Mouse (Mus musculus): ENCODE data around the gene Nucb2. TPM values are rescaled to one million over a fixed set of nuclear protein-coding genes. Genes with fewer than 3 reads are reported as not detected.
A peak's percentile ranks its signal among the peaks of the same experiment; 100 is the strongest.

The Nucb2 gene
- polyA plus RNA-seq, 1 experiment from 2014 or later: 49.9 TPM

- ATAC-seq (0 out of 2 replicates have a peak, but pooled peaks have one; percentile 30), DNase-seq (ENCODE audit: low spot score) (peak; percentile 44)
- Histone ChIP-seq H3K9me3 (ENCODE audit: low read length) (no peaks in the 10 kb centered on the region), H3K4me1 (ENCODE audit: insufficient read depth, low read depth, low read length) (no peaks in the 10 kb centered on the region), H3K4me3 (ENCODE audit: low read depth, low read length) (no peak overlapping the region), H3K4me2 (replicated peaks; ENCODE audit: low read depth, low read length) (no peak overlapping the region), H3K9ac (replicated peaks; ENCODE audit: low read depth) (no peak overlapping the region), H3K27ac (ENCODE audit: low read length) (no peak overlapping the region), H3K36me3 (ENCODE audit: insufficient read depth, low read length) (peaks cover 39% of the 10 kb centered on the region; the same call in 1 of the 2 replicates), H3K27me3 (replicated peaks; ENCODE audit: insufficient read depth, low read length) (no peaks in the 10 kb centered on the region)
- TF ChIP-seq EP300 (IDR thresholded peaks at IDR 0.05) (no peak), CTCF (IDR thresholded peaks at IDR 0.05) (no peak)
- 63% methylated on average over 4 of the region's 4 CpGs for WGBS
Observed at GRCm38 (mm10) chr7:116529793-116530192, 25.6 kb downstream of the Nucb2 start.

GRCm38 (mm10) chr7:116530470-116530869 lies 26.3 kb downstream of the Nucb2 start:
- Histone ChIP-seq H3K4me2 (replicated peaks; ENCODE audit: low read depth, low read length) (no peak overlapping the region), H3K4me1 (ENCODE audit: insufficient read depth, low read depth, low read length) (no peaks in the 10 kb centered on the region), H3K4me3 (ENCODE audit: low read depth, low read length) (no peak overlapping the region), H3K27me3 (replicated peaks; ENCODE audit: insufficient read depth, low read length) (no peaks in the 10 kb centered on the region), H3K9me3 (ENCODE audit: low read length) (no peaks in the 10 kb centered on the region), H3K27ac (ENCODE audit: low read length) (no peak overlapping the region), H3K36me3 (ENCODE audit: insufficient read depth, low read length) (peaks cover 39% of the 10 kb centered on the region; the same call in 1 of the 2 replicates), H3K9ac (replicated peaks; ENCODE audit: low read depth) (no peak overlapping the region)
- WGBS: 86% methylated on average over 5 of the region's 5 CpGs
- DNase-seq (ENCODE audit: low spot score) (no peak), ATAC-seq (no peak)
- TF ChIP-seq CTCF (IDR thresholded peaks at IDR 0.05) (no peak), EP300 (IDR thresholded peaks at IDR 0.05) (no peak)

GRCm38 (mm10) chr7:116531311-116531710 lies 27.1 kb downstream of the Nucb2 start:
- WGBS: 79% methylated on average over 4 of the region's 4 CpGs
- no peaks in the 10 kb centered on the region for H3K4me1 ChIP-seq (ENCODE audit: insufficient read depth, low read depth, low read length)
- H3K4me2 ChIP-seq (replicated peaks; ENCODE audit: low read depth, low read length): no peak overlapping the region
- H3K9me3 ChIP-seq (ENCODE audit: low read length): no peaks in the 10 kb centered on the region
- ATAC-seq (peak; percentile 84), DNase-seq (ENCODE audit: low spot score) (peak; percentile 72)
- no peak overlapping the region for H3K27ac ChIP-seq (ENCODE audit: low read length)
- H3K9ac ChIP-seq (replicated peaks; ENCODE audit: low read depth): no peak overlapping the region
- TF ChIP-seq EP300 (IDR thresholded peaks at IDR 0.05) (no peak), CTCF (IDR thresholded peaks at IDR 0.05) (peak; percentile 77)
- H3K4me3 ChIP-seq (ENCODE audit: low read depth, low read length): no peak overlapping the region
- no peaks in the 10 kb centered on the region for H3K27me3 ChIP-seq (replicated peaks; ENCODE audit: insufficient read depth, low read length)
- peaks cover 38% of the 10 kb centered on the region; the same call in 1 of the 2 replicates for H3K36me3 ChIP-seq (ENCODE audit: insufficient read depth, low read length)

- no peaks in the 10 kb centered on the region for H3K36me3 ChIP-seq (ENCODE audit: insufficient read depth, low read length)
- H3K27me3 ChIP-seq (replicated peaks; ENCODE audit: insufficient read depth, low read length): no peaks in the 10 kb centered on the region
- DNase-seq (ENCODE audit: low spot score): no peak
- no peak overlapping the region for H3K9ac ChIP-seq (replicated peaks; ENCODE audit: low read depth)
- H3K4me3 ChIP-seq (ENCODE audit: low read depth, low read length): no peak overlapping the region
- H3K27ac ChIP-seq (ENCODE audit: low read length): no peak overlapping the region
- no peak overlapping the region for H3K4me2 ChIP-seq (replicated peaks; ENCODE audit: low read depth, low read length)
- H3K9me3 ChIP-seq (ENCODE audit: low read length): no peaks in the 10 kb centered on the region
- no peak for ATAC-seq
- no peak for TF ChIP-seq CTCF (IDR thresholded peaks at IDR 0.05)
- no peak for TF ChIP-seq EP300 (IDR thresholded peaks at IDR 0.05)
- no peaks in the 10 kb centered on the region for H3K4me1 ChIP-seq (ENCODE audit: insufficient read depth, low read depth, low read length)
Observed at GRCm38 (mm10) chr7:116556834-116557233, 52.7 kb downstream of the Nucb2 start.

- TF ChIP-seq CTCF (IDR thresholded peaks at IDR 0.05): no peak
- no peak for TF ChIP-seq EP300 (IDR thresholded peaks at IDR 0.05)
- no peaks in the 10 kb centered on the region for H3K27me3 ChIP-seq (replicated peaks; ENCODE audit: insufficient read depth, low read length)
Observed at GRCm38 (mm10) chr7:116574551-116574950, 70.4 kb downstream of the Nucb2 start.

More at GRCm38 (mm10) chr7:116574551-116574950, 70.4 kb downstream of the Nucb2 start:
- no peak overlapping the region for H3K9ac ChIP-seq (replicated peaks; ENCODE audit: low read depth)
- peak; percentile 5 for DNase-seq (ENCODE audit: low spot score)
- H3K9me3 ChIP-seq (ENCODE audit: low read length): no peaks in the 10 kb centered on the region
- no peaks in the 10 kb centered on the region for H3K4me1 ChIP-seq (ENCODE audit: insufficient read depth, low read depth, low read length)
- no peak overlapping the region for H3K27ac ChIP-seq (ENCODE audit: low read length)
- no peak for ATAC-seq
- no peak overlapping the region for H3K4me3 ChIP-seq (ENCODE audit: low read depth, low read length)
- no peak overlapping the region for H3K4me2 ChIP-seq (replicated peaks; ENCODE audit: low read depth, low read length)
- H3K36me3 ChIP-seq (ENCODE audit: insufficient read depth, low read length): no peaks in the 10 kb centered on the region

Other genes starting within 250 kb of the Nucb2 start
- gene Plekha7, start 196.0 kb upstream of the Nucb2 start, polyA plus RNA-seq (2015; fragmentation: Nextera tagmentation; extraction: Ambion mirVana): 5.7 and 7.0 TPM in 2 replicates
- gene Rps13, start 170.2 kb upstream of the Nucb2 start, polyA plus RNA-seq (2015; fragmentation: Nextera tagmentation; extraction: Ambion mirVana): 435 and 500 TPM in 2 replicates
- gene Pik3c2a, start 60.9 kb upstream of the Nucb2 start, polyA plus RNA-seq (2015; fragmentation: Nextera tagmentation; extraction: Ambion mirVana): 12.7 and 17.1 TPM in 2 replicates